ENCODE assay signal across 9 mouse cellular contexts in genomic region chr6:37440491-37441250, GRCm38 (mm10). TPM values are rescaled to one million over a fixed set of nuclear protein-coding genes. Genes with fewer than 3 reads are reported as not detected.
DNase-seq lines count a peak whose midpoint lies in the region; ATAC-seq lines count a peak whose summit lies in the region.
"Had no signal": no experiment of that assay in that cellular context is flagged by ENCODE, and none has a peak within 500 bp of the region (broad histone marks: within the 10 kb centered on the region; RNA-seq: fewer than 3 reads in every experiment).

No protein-coding gene starts in this region.

- H3K27me3 ChIP-seq in erythroblast, embryonic 14.5 days (ENCODE audit: control insufficient read depth): peaks cover 13% of the 10 kb centered on the region
- H3K27me3 ChIP-seq in heart, embryonic 15.5 days: no peaks in the 10 kb centered on the region
- no peaks in the 10 kb centered on the region for H3K27me3 ChIP-seq in limb, embryonic 11.5 days (ENCODE audit: control insufficient read depth, insufficient read depth, low read length)
- no peaks in the 10 kb centered on the region for H3K27me3 ChIP-seq in midbrain, embryonic 16.5 days (ENCODE audit: control insufficient read depth, insufficient read depth, low read depth, low read length)

- H3K9me3 ChIP-seq in erythroblast, embryonic 14.5 days (ENCODE audit: control insufficient read depth, low read length): no peaks in the 10 kb centered on the region
- no peaks in the 10 kb centered on the region; the same call in 1 of the 2 replicates for H3K9me3 ChIP-seq in heart, embryonic 15.5 days (replicated peaks)
- no peaks in the 10 kb centered on the region for H3K9me3 ChIP-seq in limb, embryonic 11.5 days (ENCODE audit: control insufficient read depth, low read length)
- no peaks in the 10 kb centered on the region for H3K9me3 ChIP-seq in midbrain, embryonic 16.5 days (replicated peaks; ENCODE audit: control insufficient read depth, low read length, poor library complexity, severe bottlenecking)

- peak overlapping the region; percentile 95 for H3K27ac ChIP-seq in heart, embryonic 15.5 days
- H3K27ac ChIP-seq in limb, embryonic 11.5 days (replicated peaks; ENCODE audit: low read depth, low read length): peak overlapping the region; percentile 88
- no peak overlapping the region for H3K27ac ChIP-seq in midbrain, embryonic 16.5 days (ENCODE audit: low read length)

- peak overlapping the region; percentile 76 for H3K4me3 ChIP-seq in erythroblast, embryonic 14.5 days (replicated peaks)
- peak overlapping the region; percentile 93 for H3K4me3 ChIP-seq in heart, embryonic 15.5 days
- H3K4me3 ChIP-seq in limb, embryonic 11.5 days (ENCODE audit: low read depth, low read length): peak overlapping the region; percentile 97
- peak overlapping the region; percentile 74 for H3K4me3 ChIP-seq in midbrain, embryonic 16.5 days (ENCODE audit: low read depth, low read length)

- no peak for ATAC-seq in erythroblast, adult 5-6 weeks (replicated peaks; ENCODE audit: low FRiP score, poor library complexity, severe bottlenecking)
- ATAC-seq in heart, embryonic 15.5 days (replicated peaks; ENCODE audit: insufficient number of reproducible peaks, insufficient read depth, low FRiP score, low read depth): no peak
- no peak for ATAC-seq in limb, embryonic 11.5 days (ENCODE audit: insufficient number of reproducible peaks, low FRiP score, low TSS enrichment, low read depth)
- ATAC-seq in midbrain, embryonic 16.5 days: no peak
- ATAC-seq in inflammation-experienced regulatory T-cells, adult 6 months: no peak

- WGBS in heart, embryonic 15.5 days: 4% methylated on average over 12 of the region's 12 CpGs
- WGBS in limb, embryonic 11.5 days: 5% methylated on average over 12 of the region's 12 CpGs
- WGBS in midbrain, embryonic 16.5 days: 15% methylated on average over 12 of the region's 12 CpGs

- no peaks in the 10 kb centered on the region; the same call in 1 of the 2 replicates for H3K36me3 ChIP-seq in erythroblast, embryonic 14.5 days (ENCODE audit: control insufficient read depth)
- H3K36me3 ChIP-seq in heart, embryonic 15.5 days: no peaks in the 10 kb centered on the region
- H3K36me3 ChIP-seq in limb, embryonic 11.5 days (ENCODE audit: control insufficient read depth, insufficient read depth, low read length): no peaks in the 10 kb centered on the region
- no peaks in the 10 kb centered on the region for H3K36me3 ChIP-seq in midbrain, embryonic 16.5 days (ENCODE audit: control insufficient read depth, insufficient read depth, low read length)

- peak overlapping the region; percentile 92 for H3K9ac ChIP-seq in heart, embryonic 15.5 days
- H3K9ac ChIP-seq in limb, embryonic 11.5 days (ENCODE audit: low read length): peak overlapping the region; percentile 85
- peak overlapping the region; percentile 43 for H3K9ac ChIP-seq in midbrain, embryonic 16.5 days (ENCODE audit: low read depth, low read length)

- peak overlapping the region; percentile 74 for H3K4me2 ChIP-seq in heart, embryonic 15.5 days
- peak overlapping the region; percentile 72 for H3K4me2 ChIP-seq in limb, embryonic 11.5 days (ENCODE audit: low read depth, severe bottlenecking)
- peak overlapping the region; percentile 68 for H3K4me2 ChIP-seq in midbrain, embryonic 16.5 days (ENCODE audit: low read length)

- H3K4me1 ChIP-seq in erythroblast, embryonic 14.5 days (ENCODE audit: control insufficient read depth): peaks cover 25% of the 10 kb centered on the region
- peaks cover 40% of the 10 kb centered on the region for H3K4me1 ChIP-seq in heart, embryonic 15.5 days (replicated peaks)
- no peaks in the 10 kb centered on the region for H3K4me1 ChIP-seq in limb, embryonic 11.5 days (ENCODE audit: control insufficient read depth, insufficient read depth, low read length)
- peaks cover 7% of the 10 kb centered on the region for H3K4me1 ChIP-seq in midbrain, embryonic 16.5 days (ENCODE audit: control insufficient read depth, insufficient read depth, low read length)

- peak; percentile 63 for DNase-seq in embryo, embryonic 10.5 days (ENCODE audit: low spot score)
- peak; percentile 56 for DNase-seq in limb, embryonic 11.5 days (ENCODE audit: low spot score)
- DNase-seq in right cerebral cortex, postnatal 14 days: no peak

RNA-seq across cellular contexts. Expression of gene Creb3l2, which starts 1.3 kb away (rescaled TPM):
- under 0.01 and 0.01 TPM in 2 replicates for polyA plus RNA-seq in erythroblast, embryonic 14.5 days (2012)
- total RNA-seq in erythroblast, adult 5-6 weeks (2015; ENCODE audit: low replicate concordance): 2.5 and 2.9 TPM in 2 replicates
- total RNA-seq in erythroblast, adult 5-6 weeks (2017; ENCODE audit: low replicate concordance): 0.70 and 1.1 TPM in 2 replicates
- 26.7 and 33.6 TPM in 2 replicates for polyA plus RNA-seq in heart, embryonic 15.5 days (2015; fragmentation: Nextera tagmentation; extraction: Ambion mirVana)
- polyA plus RNA-seq in limb, embryonic 11.5 days (2014; fragmentation: Nextera tagmentation; extraction: Ambion mirVana): 25.2 and 27.5 TPM in 2 replicates
- polyA plus RNA-seq in midbrain, embryonic 16.5 days (2015; fragmentation: Nextera tagmentation; extraction: Ambion mirVana): 2.3 and 2.6 TPM in 2 replicates
- polyA plus RNA-seq in inflammation-experienced regulatory T-cells, adult 6 months (2017; shearing (Covaris generic)): 1 to 10 TPM; 2.3 to 3.6 (median 2.6) TPM
- total RNA-seq: MEL had no signal
